Mouse (Mus musculus) adipose tissue, adult 10 weeks (tissue): ENCODE measurements around the gene Inpp4a. TPM values are rescaled to one million over a fixed set of nuclear protein-coding genes. Genes with fewer than 3 reads are reported as not detected.

Source experiments
- polyA plus RNA-seq: library from polyadenylated mRNA; stranded (reverse); fragments of 350-450 nt; fragmentation: Illumina TruSeq; extraction: RNeasy Lipid Tissue Mini Kit (QIAGEN cat#74804); gene quantifications from one replicate; pipeline ENCODE4 v1.2.3, GENCODE M21; 2014; ENCODE audit warnings: low read depth, low replicate concordance

Gene Inpp4a
- 7.1 TPM for polyA plus RNA-seq

DNA sequence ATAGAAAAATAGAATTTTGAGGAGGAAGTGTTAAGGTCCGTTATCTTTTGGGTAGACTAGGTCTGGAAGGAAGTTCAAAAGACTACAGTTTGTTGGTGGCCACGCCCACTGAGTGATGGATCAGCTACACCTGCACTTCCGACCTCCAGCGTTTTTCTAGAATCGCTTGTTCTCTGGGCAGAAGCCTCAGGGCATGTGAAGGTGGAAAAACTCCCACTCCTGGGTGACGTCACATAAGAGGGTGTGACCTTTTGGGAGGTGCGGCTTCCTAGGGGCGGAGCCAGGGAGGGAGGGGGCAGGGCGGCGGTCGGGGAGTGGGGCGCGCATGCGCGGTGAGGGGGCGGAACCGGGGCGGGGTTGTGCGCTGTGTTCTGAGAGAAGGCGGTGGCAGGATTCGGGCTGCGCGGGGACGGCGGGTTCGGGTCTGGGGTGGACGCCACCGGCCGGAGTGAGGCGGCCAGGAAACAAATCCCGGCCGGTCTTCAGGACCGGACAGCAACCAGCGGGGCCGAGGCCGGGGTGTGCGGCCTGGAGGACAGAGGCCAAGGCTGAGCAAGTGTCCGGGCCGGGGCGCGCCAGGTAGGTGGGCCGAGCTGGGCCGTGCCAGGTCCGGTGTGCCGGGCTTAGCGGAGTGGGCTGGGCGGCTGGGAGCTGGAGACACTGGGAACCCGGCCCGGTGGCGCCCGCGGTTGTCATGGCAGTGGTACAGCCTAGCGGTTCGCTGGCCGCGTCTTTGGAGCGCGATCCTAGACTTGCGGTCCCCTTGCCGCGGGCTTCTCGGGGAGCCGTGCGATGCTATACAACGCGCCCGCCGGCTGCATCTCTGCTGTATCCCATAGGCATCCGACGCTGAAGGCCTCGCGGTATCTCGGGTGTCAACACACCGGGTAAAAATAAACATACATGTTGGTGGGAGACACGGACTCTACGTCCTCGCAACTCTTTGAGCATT is at the start of gene Inpp4a:
Gene Inpp4a (plus strand): TSS at position 326 of the 952 bp plus-strand sequence.

DNA sequence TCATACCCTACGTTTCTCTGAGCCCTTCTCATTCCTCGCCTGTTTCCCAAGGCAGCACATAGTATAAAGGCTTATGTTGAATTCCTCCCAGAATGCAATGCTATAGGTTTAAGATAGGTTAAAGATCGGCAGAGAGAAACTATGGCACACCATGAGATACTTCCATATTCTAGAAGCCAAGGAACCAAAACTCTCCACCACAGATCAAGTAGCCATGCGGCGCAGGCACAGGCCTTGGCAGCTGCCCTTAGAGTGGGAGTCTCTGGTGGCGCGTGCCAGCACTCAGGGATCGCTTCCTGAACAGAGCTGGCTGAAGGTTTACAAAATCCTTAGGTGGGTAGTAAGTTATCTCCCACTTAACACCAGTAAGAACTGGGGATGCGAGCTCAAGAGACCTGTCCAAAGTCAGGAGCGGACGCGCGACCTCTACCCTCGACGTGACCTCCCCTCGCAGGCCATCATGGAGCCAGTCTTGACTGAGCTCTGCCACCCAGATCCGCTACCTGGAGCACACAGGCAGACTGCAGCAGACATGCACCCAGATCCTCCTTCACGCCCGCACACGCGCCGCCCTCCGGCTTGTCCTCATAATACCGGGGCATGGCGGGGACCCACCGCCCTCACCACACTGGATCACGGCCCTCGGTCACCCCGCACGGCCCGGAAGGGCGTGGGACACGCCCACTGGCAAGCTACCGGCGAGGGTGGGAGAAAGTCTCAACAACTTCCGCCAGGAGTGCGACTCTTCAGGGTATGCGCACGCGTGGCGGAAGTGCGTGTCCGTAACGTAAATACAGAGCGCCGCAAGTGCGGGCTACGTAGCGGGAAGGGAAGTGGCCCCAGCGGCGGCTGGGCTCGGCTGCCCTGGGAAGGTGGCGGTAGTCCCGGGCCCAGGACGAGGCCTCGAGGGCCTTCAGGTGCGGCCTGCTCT is 130.0 kb downstream of the Inpp4a start, which contains the start of the genes Coa5 and Unc50:
Gene Coa5 (minus strand): TSS at position 738 of the 931 bp plus-strand sequence.
Gene Unc50 (plus strand): TSS at position 774 of the 931 bp plus-strand sequence.

Other genes starting within 250 kb of the Inpp4a start
- 0.10 TPM for gene Cnga3, start 85.4 kb upstream of the Inpp4a start, polyA plus RNA-seq
- 56.8 TPM for gene Coa5, start 130.2 kb downstream of the Inpp4a start, polyA plus RNA-seq
- gene Unc50, start 130.3 kb downstream of the Inpp4a start, polyA plus RNA-seq, result 62.7 TPM
- 3.8 TPM for gene Mgat4a, start 241.2 kb downstream of the Inpp4a start, polyA plus RNA-seq